In genomic region chr13:46674601-46675000, GRCm38 (mm10) we compare ENCODE assay signal across 15 mouse cellular contexts. TPM values are rescaled to one million over a fixed set of nuclear protein-coding genes. Genes with fewer than 3 reads are reported as not detected.
A peak's percentile ranks its signal among the peaks of the same experiment; 100 is the strongest.
DNase-seq lines count a peak whose midpoint lies in the region; ATAC-seq and TF ChIP-seq lines count a peak whose summit lies in the region.
"Had no signal": no experiment of that assay in that cellular context is flagged by ENCODE, and none has a peak within 500 bp of the region (broad histone marks: within the 10 kb centered on the region; RNA-seq: fewer than 3 reads in every experiment).

No protein-coding gene starts in this region.

- no peak overlapping the region for H3K9ac ChIP-seq in forebrain, postnatal 0 days
- H3K9ac ChIP-seq: kidney, embryonic 15.5 days; liver, embryonic 14.5 days; midbrain, embryonic 13.5 days had no signal

- no peaks in the 10 kb centered on the region for H3K27me3 ChIP-seq in megakaryocyte, embryonic 14.5 days (replicated peaks)
- no peaks in the 10 kb centered on the region for H3K27me3 ChIP-seq in forebrain, postnatal 0 days (ENCODE audit: insufficient read depth, low read length)
- H3K27me3 ChIP-seq: kidney, embryonic 15.5 days; midbrain, embryonic 13.5 days had no signal

- DNase-seq in cerebellum, adult 18-20 months: peak; percentile 59
- DNase-seq in cerebellum, adult 9-11 months: no peak
- DNase-seq in brain, adult 2 months (ENCODE audit: low read depth, low spot score): peak; percentile 42
- DNase-seq in lung, postnatal 10 days: no peak
- DNase-seq in forebrain, postnatal 0 days: no peak
- DNase-seq in kidney, postnatal 4 days: no peak
- DNase-seq: B cell, adult 2 months; heart, adult 2 months; heart, postnatal 36 days; lung, postnatal 14 days had no signal

- H3K4me3 ChIP-seq in megakaryocyte, embryonic 14.5 days (replicated peaks): peak overlapping the region; percentile 26
- H3K4me3 ChIP-seq in forebrain, postnatal 0 days (ENCODE audit: low read depth, low read length): no peak overlapping the region
- H3K4me3 ChIP-seq: heart, adult 2 months; kidney, embryonic 15.5 days; midbrain, embryonic 13.5 days had no signal

- WGBS in forebrain, postnatal 0 days: 85% methylated on average over 2 of the region's 2 CpGs

- H3K4me1 ChIP-seq in megakaryocyte, embryonic 14.5 days: peaks cover 34% of the 10 kb centered on the region
- H3K4me1 ChIP-seq in forebrain, postnatal 0 days (ENCODE audit: insufficient read depth): peaks cover 13% of the 10 kb centered on the region

- TF ChIP-seq CTCF in forebrain, postnatal 0 days (IDR thresholded peaks at IDR 0.05; ENCODE audit: low read depth): no peak

- no peaks in the 10 kb centered on the region for H3K9me3 ChIP-seq in megakaryocyte, embryonic 14.5 days
- no peaks in the 10 kb centered on the region for H3K9me3 ChIP-seq in forebrain, postnatal 0 days (ENCODE audit: low read length)
- H3K9me3 ChIP-seq: kidney, embryonic 15.5 days; midbrain, embryonic 13.5 days had no signal

- H3K27ac ChIP-seq in forebrain, postnatal 0 days (ENCODE audit: low read depth, low read length): no peak overlapping the region
- H3K27ac ChIP-seq: heart, adult 2 months; kidney, embryonic 15.5 days; liver, embryonic 14.5 days; midbrain, embryonic 13.5 days had no signal

- H3K36me3 ChIP-seq in megakaryocyte, embryonic 14.5 days (replicated peaks; ENCODE audit: low read length): peaks cover 82% of the 10 kb centered on the region
- H3K36me3 ChIP-seq in forebrain, postnatal 0 days (ENCODE audit: insufficient read depth): peaks cover 24% of the 10 kb centered on the region

- no peak for ATAC-seq in megakaryocyte, adult 5-6 weeks (ENCODE audit: poor library complexity, severe bottlenecking)
- no peak for ATAC-seq in forebrain, postnatal 0 days
- ATAC-seq: midbrain, embryonic 13.5 days had no signal

- H3K4me2 ChIP-seq in forebrain, postnatal 0 days (ENCODE audit: low read depth): no peak overlapping the region
- H3K4me2 ChIP-seq: kidney, embryonic 15.5 days; midbrain, embryonic 13.5 days had no signal

RNA-seq across cellular contexts. Expression of gene Fam8a1, which starts 5.3 kb away (rescaled TPM):
- polyA plus RNA-seq in megakaryocyte, embryonic 14.5 days (2012; ENCODE audit: insufficient read depth, low replicate concordance): 3.5 and 5.8 TPM in 2 replicates
- total RNA-seq in megakaryocyte, adult 5-6 weeks (2015): 13.9 and 23.6 TPM in 2 replicates
- total RNA-seq in megakaryocyte, adult 5-6 weeks (2017): 9.8 and 14.8 TPM in 2 replicates
- total RNA-seq in forebrain, postnatal 0 days (2014; rRNA removed): 63.0 and 73.8 TPM in 2 replicates
- 13.6 and 18.8 TPM in 2 replicates for polyA plus RNA-seq in forebrain, postnatal 0 days (2015; fragmentation: Nextera tagmentation; extraction: Ambion mirVana)

RNA-seq across cellular contexts. Expression of gene Nup153, which starts 53.1 kb away (rescaled TPM):
- 0.53 and 2.4 TPM in 2 replicates for polyA plus RNA-seq in megakaryocyte, embryonic 14.5 days (2012; ENCODE audit: insufficient read depth, low replicate concordance)
- total RNA-seq in megakaryocyte, adult 5-6 weeks (2015): 63.5 and 86.7 TPM in 2 replicates
- total RNA-seq in megakaryocyte, adult 5-6 weeks (2017): 52.0 and 57.3 TPM in 2 replicates
- total RNA-seq in forebrain, postnatal 0 days (2014; rRNA removed): 60.6 and 62.4 TPM in 2 replicates
- polyA plus RNA-seq in forebrain, postnatal 0 days (2015; fragmentation: Nextera tagmentation; extraction: Ambion mirVana): 7.3 and 11.5 TPM in 2 replicates

Comparison
In these comparisons a context has a peak if more than half of its experiments do, and no peak if none do; other contexts are left out.
1. DNase-seq: peak in cerebellum, adult 18-20 months (2 of 2) and brain, adult 2 months (single experiment); none in cerebellum, adult 9-11 months (single experiment), lung, postnatal 10 days (single experiment), forebrain, postnatal 0 days (single experiment) and kidney, postnatal 4 days (0 of 2).